Mouse (Mus musculus): ENCODE measurements at regions not wholly inside any gene's neighbourhood (a gene's known extent, or its start where the extent isn't known, plus 50 kb on each side); places are given as distances from the start of the nearest gene placed in this dataset.
"Not testable (repeated sequence)": the region's sequence is repeated elsewhere in the genome, so short reads cannot be mapped to it uniquely, and the experiment has no call there.

- no peak for DNase-seq (ENCODE audit: extremely low read depth)
- in situ Hi-C loops (cut with MboI; ENCODE audit: low pct_ligation_motif_present, low pct_unique_long_range_greater_than_20kb, low sequenced_read_pairs): no loop called here
- dilution Hi-C loops (cut with MboI; ENCODE audit: extremely low pct_ligation_motif_present, extremely low pct_unique_long_range_greater_than_20kb, low sequenced_read_pairs): no loop called here
- H3K4me2 ChIP-seq (ENCODE audit: insufficient read depth, low read depth, poor library complexity, severe bottlenecking): no peak overlapping the region
- H3K4me1 ChIP-seq (ENCODE audit: control insufficient read depth in 1 of 2, insufficient read depth in 2 of 2): no peaks in the 10 kb centered on the region
- no peak overlapping the region for H3K27ac ChIP-seq (ENCODE audit: insufficient read depth, low read depth)
- no peak overlapping the region for H3K4me3 ChIP-seq (replicated peaks in 1 of 3; ENCODE audit: low read depth in 2 of 3, low read length in 2 of 3, poor library complexity in 1 of 3)
- no peaks in the 10 kb centered on the region for H3K36me3 ChIP-seq (replicated peaks in 1 of 2; ENCODE audit: control insufficient read depth in 1 of 2, insufficient read depth in 1 of 2, low read length in 1 of 2)
- H3K9me3 ChIP-seq (replicated peaks; ENCODE audit: low read length): peaks cover 7% of the 10 kb centered on the region
- TF ChIP-seq ZMIZ1 (IDR thresholded peaks at IDR 0.05; ENCODE audit: low read depth, low read length) (no peak), HCFC1 (IDR thresholded peaks at IDR 0.05; ENCODE audit: low read depth, low read length) (no peak), POLR2AphosphoS2 (IDR thresholded peaks at IDR 0.05; ENCODE audit: low read depth, low read length) (no peak), E2F4 (IDR thresholded peaks at IDR 0.05; ENCODE audit: insufficient replicate concordance, low read depth, low read length) (no peak), CTCF (conservative IDR thresholded peaks at IDR 0.05 in 1 of 2, IDR thresholded peaks at IDR 0.05 in 1 of 2; ENCODE audit: low read depth in 2 of 2, low read length in 2 of 2) (no peak), CHD2 (IDR thresholded peaks at IDR 0.05; ENCODE audit: low read length) (no peak), GABPA (IDR thresholded peaks at IDR 0.05; ENCODE audit: insufficient replicate concordance, low read depth, low read length) (no peak), JUN (IDR thresholded peaks at IDR 0.05; ENCODE audit: insufficient read depth, low read depth, low read length) (no peak), JUND (conservative IDR thresholded peaks at IDR 0.05; ENCODE audit: low read depth, low read length) (no peak), MYC (IDR thresholded peaks at IDR 0.05; ENCODE audit: low read depth, low read length) (no peak), CHD1 (IDR thresholded peaks at IDR 0.05; ENCODE audit: low read depth, low read length) (no peak), KAT2A (IDR thresholded peaks at IDR 0.05; ENCODE audit: insufficient replicate concordance, low read length) (no peak), MEF2A (IDR thresholded peaks at IDR 0.05; ENCODE audit: borderline replicate concordance, low read depth, low read length) (no peak)
- H3K27me3 ChIP-seq (replicated peaks): no peaks in the 10 kb centered on the region
- no peak overlapping the region for H3K9ac ChIP-seq (ENCODE audit: insufficient read depth, low read depth)
- no peaks in the 10 kb centered on the region for H3K79me2 ChIP-seq (replicated peaks; ENCODE audit: control insufficient read depth, extremely low read depth, insufficient read depth, poor library complexity, severe bottlenecking)
Measured at GRCm38 (mm10) chr1:14109190-14109482, 1984.0 kb downstream of the 4930444P10Rik start.

DNA sequence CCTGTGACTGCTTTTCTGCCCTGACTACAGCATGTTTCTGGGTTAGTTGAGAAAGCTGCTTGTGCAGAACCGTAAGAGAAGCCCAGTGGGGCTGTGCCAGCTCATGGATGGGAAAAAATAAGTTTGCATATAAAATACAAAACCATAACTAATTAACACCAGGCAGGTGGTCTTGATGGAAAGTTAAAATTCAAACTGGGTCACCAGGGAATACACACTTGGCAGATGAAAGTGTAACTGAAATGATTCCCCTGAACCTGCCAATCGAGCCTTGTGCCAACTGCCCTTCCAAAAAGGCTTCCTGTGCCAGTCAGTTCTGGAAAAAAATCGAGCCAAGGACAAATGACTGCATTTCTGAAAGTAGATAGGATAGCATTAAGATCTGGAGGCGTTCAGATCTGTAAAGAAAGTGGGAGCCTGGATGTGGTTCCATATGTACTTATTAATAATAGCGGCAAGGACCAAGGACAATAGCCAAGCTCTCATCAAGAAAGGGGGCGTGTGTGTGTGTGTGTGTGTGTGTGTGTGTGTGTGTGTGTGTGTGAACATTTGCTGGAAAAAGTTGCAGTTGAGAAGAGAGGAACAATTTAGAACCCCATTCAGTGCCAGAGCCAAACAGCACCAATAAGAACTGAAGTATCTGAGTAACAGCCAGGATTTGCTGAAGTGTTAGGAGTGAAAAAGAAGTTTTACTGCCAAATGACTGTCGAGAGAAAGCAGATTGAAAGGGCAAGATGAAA lies 1984.5 kb downstream of the 4930444P10Rik start:
- no peaks in the 10 kb centered on the region for H3K27me3 ChIP-seq (replicated peaks)
- dilution Hi-C loops (cut with MboI; ENCODE audit: extremely low pct_ligation_motif_present, extremely low pct_unique_long_range_greater_than_20kb, low sequenced_read_pairs) (no loop called here), in situ Hi-C loops (cut with MboI; ENCODE audit: low pct_ligation_motif_present, low pct_unique_long_range_greater_than_20kb, low sequenced_read_pairs) (no loop called here)
- H3K4me3 ChIP-seq (replicated peaks in 1 of 3; ENCODE audit: low read depth in 2 of 3, low read length in 2 of 3, poor library complexity in 1 of 3): no peak overlapping the region
- TF ChIP-seq ZC3H11A (IDR thresholded peaks at IDR 0.05; ENCODE audit: low read depth, low read length): no peak
- no peak for TF ChIP-seq MAZ (IDR thresholded peaks at IDR 0.05; ENCODE audit: low read depth, low read length)
- no peak for TF ChIP-seq EP300 (IDR thresholded peaks at IDR 0.05; ENCODE audit: low read length)
- TF ChIP-seq CHD1 (IDR thresholded peaks at IDR 0.05; ENCODE audit: low read depth, low read length): no peak
- TF ChIP-seq E2F4 (IDR thresholded peaks at IDR 0.05; ENCODE audit: insufficient replicate concordance, low read depth, low read length): no peak
- no peak for TF ChIP-seq SMC3 (IDR thresholded peaks at IDR 0.05; ENCODE audit: low read depth, low read length)
- no peak for TF ChIP-seq JUN (IDR thresholded peaks at IDR 0.05; ENCODE audit: insufficient read depth, low read depth, low read length)
- no peaks in the 10 kb centered on the region for H3K79me2 ChIP-seq (replicated peaks; ENCODE audit: control insufficient read depth, extremely low read depth, insufficient read depth, poor library complexity, severe bottlenecking)
- peaks cover 7% of the 10 kb centered on the region for H3K9me3 ChIP-seq (replicated peaks; ENCODE audit: low read length)
- no peaks in the 10 kb centered on the region for H3K4me1 ChIP-seq (ENCODE audit: control insufficient read depth in 1 of 2, insufficient read depth in 2 of 2)
- no peak for DNase-seq (ENCODE audit: extremely low read depth)
- no peak overlapping the region for H3K4me2 ChIP-seq (ENCODE audit: insufficient read depth, low read depth, poor library complexity, severe bottlenecking)
- H3K9ac ChIP-seq (ENCODE audit: insufficient read depth, low read depth): no peak overlapping the region
- no peaks in the 10 kb centered on the region for H3K36me3 ChIP-seq (replicated peaks in 1 of 2; ENCODE audit: control insufficient read depth in 1 of 2, insufficient read depth in 1 of 2, low read length in 1 of 2)
- no peak overlapping the region for H3K27ac ChIP-seq (ENCODE audit: insufficient read depth, low read depth)

DNA sequence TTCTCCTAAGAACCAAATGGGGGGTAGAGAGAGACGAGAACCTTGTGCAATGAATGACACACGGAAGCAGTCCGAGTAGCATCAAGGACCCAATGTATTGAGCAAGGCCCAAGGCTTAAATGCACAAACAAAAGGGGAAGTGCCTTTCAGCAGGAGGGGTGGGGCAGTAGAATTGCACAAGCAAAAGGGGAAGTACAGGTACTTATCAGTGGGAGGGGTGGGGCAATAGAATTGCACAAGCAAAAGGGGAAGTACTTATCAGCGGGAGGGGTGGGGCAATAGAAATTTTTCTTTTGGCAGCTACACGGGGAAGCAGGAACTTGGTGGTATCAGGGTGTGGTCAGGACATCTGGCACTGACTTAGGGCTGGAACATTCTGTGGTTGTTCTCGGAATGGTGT lies 1987.6 kb downstream of the 4930444P10Rik start:
- H3K79me2 ChIP-seq (replicated peaks; ENCODE audit: control insufficient read depth, extremely low read depth, insufficient read depth, poor library complexity, severe bottlenecking); DNase-seq (ENCODE audit: extremely low read depth); H3K27ac ChIP-seq (ENCODE audit: insufficient read depth, low read depth); H3K9me3 ChIP-seq (replicated peaks; ENCODE audit: low read length); H3K36me3 ChIP-seq (replicated peaks in 1 of 2; ENCODE audit: control insufficient read depth in 1 of 2, insufficient read depth in 1 of 2, low read length in 1 of 2); H3K4me3 ChIP-seq (replicated peaks in 1 of 3; ENCODE audit: low read depth in 2 of 3, low read length in 2 of 3, poor library complexity in 1 of 3); H3K9ac ChIP-seq (ENCODE audit: insufficient read depth, low read depth); H3K4me1 ChIP-seq (ENCODE audit: control insufficient read depth in 1 of 2, insufficient read depth in 2 of 2); H3K27me3 ChIP-seq (replicated peaks); in situ Hi-C loops (cut with MboI; ENCODE audit: low pct_ligation_motif_present, low pct_unique_long_range_greater_than_20kb, low sequenced_read_pairs); dilution Hi-C loops (cut with MboI; ENCODE audit: extremely low pct_ligation_motif_present, extremely low pct_unique_long_range_greater_than_20kb, low sequenced_read_pairs); H3K4me2 ChIP-seq (ENCODE audit: insufficient read depth, low read depth, poor library complexity, severe bottlenecking): not testable (repeated sequence)
